Mouse (Mus musculus) B cell, adult 67 days (primary cell): ENCODE results near the gene Map3k7. TPM values are rescaled to one million over a fixed set of nuclear protein-coding genes. Genes with fewer than 3 reads are reported as not detected.

ENCODE experiments used
- total RNA-seq, 2 experiments: library from RNA; stranded (reverse); gene quantifications; 4 replicates each; pipeline ENCODE4 v1.2.4; 2023

Map3k7 gene
- 10 to 100 TPM; 58.6 to 64.0 TPM for total RNA-seq

DNA sequence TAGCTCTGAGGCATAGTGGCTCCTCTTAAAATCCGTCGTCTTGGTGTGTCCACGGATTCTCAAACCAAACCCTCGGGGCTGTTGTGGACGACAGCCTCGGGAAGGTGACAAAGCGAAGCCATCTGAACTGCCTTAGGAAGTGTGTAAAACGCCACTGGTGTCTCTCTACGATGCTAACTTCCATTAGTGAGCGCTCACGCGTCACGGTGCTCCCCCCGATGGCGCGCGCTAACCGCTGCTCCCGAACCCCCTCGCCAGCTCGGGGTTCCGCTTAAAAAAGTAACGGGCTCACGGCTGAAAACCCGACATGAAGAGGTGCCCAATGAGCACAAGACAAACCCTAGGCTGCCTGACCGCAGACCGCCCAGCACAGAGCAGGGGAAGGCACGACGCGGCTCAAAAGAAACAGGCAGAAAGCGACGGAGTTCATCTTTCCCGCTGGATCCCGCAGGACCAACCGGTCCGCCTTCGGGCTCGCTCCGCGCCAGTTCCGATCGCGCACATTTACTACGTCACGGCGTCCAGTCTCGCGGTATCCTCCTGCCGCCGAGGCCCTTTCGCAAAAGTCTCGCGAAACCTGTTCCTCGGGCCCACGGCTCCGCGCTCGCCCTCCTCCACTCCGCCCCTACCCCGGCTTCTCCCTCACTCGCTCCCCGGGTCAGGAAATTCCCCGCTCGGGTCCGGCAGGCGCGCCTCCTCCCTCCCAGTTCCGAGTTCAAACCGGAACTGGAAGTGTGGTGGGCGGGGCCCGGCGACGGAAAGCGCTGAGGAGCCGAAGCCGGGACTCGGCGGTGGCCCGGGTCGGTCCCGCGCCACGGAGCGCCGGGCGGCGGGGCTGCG, at the start of gene Map3k7:
TSS of gene Map3k7 (plus strand) at position 744 of the 840 bp plus-strand sequence.

